In the genomic region with DNA sequence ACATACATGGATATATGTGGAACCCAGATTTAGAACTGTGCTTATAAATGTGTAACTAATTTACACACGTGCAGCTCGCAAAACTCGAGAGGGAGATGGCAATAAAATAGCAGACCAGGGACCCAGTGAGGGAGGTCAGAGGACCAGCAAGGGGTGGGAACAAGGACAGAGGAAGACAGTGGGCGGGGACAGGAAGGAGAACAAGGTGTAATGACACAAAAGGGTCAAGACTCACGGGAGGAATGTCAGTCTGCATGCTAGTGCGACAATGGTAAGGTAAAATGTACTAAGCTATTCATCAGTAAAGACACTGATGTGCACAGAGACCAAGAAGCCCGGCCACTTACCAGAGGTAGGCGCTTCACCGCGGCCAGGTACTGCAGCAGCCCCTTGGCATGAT, we compare ENCODE assay signal across 14 mouse cellular contexts.
"Had no signal": no experiment of that assay in that cellular context is flagged by ENCODE, and none has a peak within 500 bp of the region (broad histone marks: within the 10 kb centered on the region; RNA-seq: fewer than 3 reads in every experiment).

No protein-coding gene starts in this region.

- ATAC-seq: midbrain, embryonic 13.5 days; midbrain, embryonic 15.5 days had no signal

- H3K9me3 ChIP-seq: midbrain, embryonic 13.5 days; midbrain, embryonic 15.5 days; neural tube, embryonic 12.5 days; stomach, embryonic 15.5 days had no signal

- H3K4me3 ChIP-seq: midbrain, embryonic 13.5 days; midbrain, embryonic 15.5 days; neural tube, embryonic 12.5 days; stomach, embryonic 15.5 days had no signal

- H3K4me1 ChIP-seq: midbrain, embryonic 13.5 days; midbrain, embryonic 15.5 days; neural tube, embryonic 12.5 days had no signal

- DNase-seq: lung, adult 18-20 months; lung, embryonic 14.5 days; lung, postnatal 10 days; lung, postnatal 4 days; right cerebral cortex, postnatal 14 days; thymus, adult 2 months; thymus, postnatal 25 days; thymus, postnatal 4 days had no signal

- H3K27me3 ChIP-seq: midbrain, embryonic 13.5 days; midbrain, embryonic 15.5 days; neural tube, embryonic 12.5 days; stomach, embryonic 15.5 days had no signal

- H3K4me2 ChIP-seq: lung, embryonic 14.5 days; midbrain, embryonic 11.5 days; midbrain, embryonic 13.5 days; midbrain, embryonic 15.5 days; neural tube, embryonic 12.5 days; stomach, embryonic 15.5 days had no signal

- H3K27ac ChIP-seq: midbrain, embryonic 13.5 days; midbrain, embryonic 15.5 days; neural tube, embryonic 12.5 days; stomach, embryonic 15.5 days; stomach, postnatal 0 days had no signal

- H3K9ac ChIP-seq: lung, embryonic 14.5 days; midbrain, embryonic 13.5 days; midbrain, embryonic 15.5 days; neural tube, embryonic 12.5 days; stomach, embryonic 15.5 days had no signal
